ENCODE assay signal across 23 mouse cellular contexts in the genomic region with DNA sequence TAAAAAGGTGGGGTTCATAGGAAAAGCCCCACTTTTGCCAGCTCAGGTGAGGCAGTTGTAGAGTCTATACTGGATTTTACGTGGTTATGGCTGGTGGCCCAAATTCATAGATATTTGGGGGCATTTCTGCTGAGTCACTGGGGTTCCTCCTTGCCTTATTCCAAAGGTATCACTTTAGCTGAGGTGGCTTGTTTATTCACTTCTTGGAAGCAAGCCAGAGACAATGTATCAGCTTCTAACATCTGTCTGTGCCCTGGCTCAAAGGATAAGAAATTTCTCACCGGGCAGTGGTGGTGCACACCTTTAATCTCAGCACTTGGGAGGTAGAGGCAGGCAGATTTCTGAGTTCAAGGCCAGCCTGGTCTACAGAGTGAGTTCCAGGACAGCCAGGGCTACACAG. TPM values are rescaled to one million over a fixed set of nuclear protein-coding genes. Genes with fewer than 3 reads are reported as not detected.
DNase-seq lines count a peak whose midpoint lies in the region; ATAC-seq and TF ChIP-seq lines count a peak whose summit lies in the region.
"Had no signal": no experiment of that assay in that cellular context is flagged by ENCODE, and none has a peak within 500 bp of the region (broad histone marks: within the 10 kb centered on the region; RNA-seq: fewer than 3 reads in every experiment).

No protein-coding gene starts in this region.

- TF ChIP-seq EP300 in liver, postnatal 0 days (IDR thresholded peaks at IDR 0.05; ENCODE audit: low read depth): no peak

- H3K4me2 ChIP-seq in liver, postnatal 0 days (ENCODE audit: low read depth, low read length): no peak overlapping the region
- no peak overlapping the region for H3K4me2 ChIP-seq in liver, embryonic 12.5 days
- no peak overlapping the region for H3K4me2 ChIP-seq in hindbrain, embryonic 12.5 days (replicated peaks)
- H3K4me2 ChIP-seq: embryonic facial prominence, embryonic 13.5 days; heart, embryonic 13.5 days; hindbrain, embryonic 13.5 days; intestine, embryonic 15.5 days had no signal

- no peaks in the 10 kb centered on the region for H3K9me3 ChIP-seq in liver, postnatal 0 days (ENCODE audit: low read length)
- H3K9me3 ChIP-seq in liver, embryonic 12.5 days (replicated peaks): no peaks in the 10 kb centered on the region
- no peaks in the 10 kb centered on the region for H3K9me3 ChIP-seq in hindbrain, embryonic 12.5 days (replicated peaks)
- H3K9me3 ChIP-seq: embryonic facial prominence, embryonic 13.5 days; heart, embryonic 13.5 days; hindbrain, embryonic 13.5 days; intestine, embryonic 15.5 days had no signal

- H3K4me1 ChIP-seq in liver, postnatal 0 days (ENCODE audit: insufficient read depth): peaks cover 21% of the 10 kb centered on the region
- peaks cover 18% of the 10 kb centered on the region for H3K4me1 ChIP-seq in liver, embryonic 12.5 days
- H3K4me1 ChIP-seq in brown adipose tissue, adult 24 weeks (ENCODE audit: control insufficient read depth, insufficient read depth, insufficient read length, low read length): peaks cover 38% of the 10 kb centered on the region
- peaks cover 40% of the 10 kb centered on the region for H3K4me1 ChIP-seq in small intestine, adult 2 months (ENCODE audit: control insufficient read depth, insufficient read depth, insufficient read length, low read length)
- no peaks in the 10 kb centered on the region for H3K4me1 ChIP-seq in hindbrain, embryonic 12.5 days
- H3K4me1 ChIP-seq: hindbrain, embryonic 13.5 days had no signal

- no peak for ATAC-seq in liver, postnatal 0 days
- ATAC-seq in liver, embryonic 12.5 days: no peak
- no peak for ATAC-seq in hindbrain, embryonic 12.5 days (ENCODE audit: low FRiP score)
- ATAC-seq: forebrain, embryonic 14.5 days; hindbrain, postnatal 0 days; intestine, embryonic 15.5 days had no signal

- peak; percentile 3 to 43 for DNase-seq in adrenal gland, adult (ENCODE audit: inconsistent age in 2 of 2, low spot score in 1 of 2)
- no peak for DNase-seq in adrenal gland, postnatal 10 days
- DNase-seq in liver, postnatal 0 days: no peak
- no peak for DNase-seq in embryo, embryonic 10.5 days (ENCODE audit: low spot score)
- DNase-seq: adrenal gland, postnatal 14 days; cerebellum, adult 8-10 months; cerebellum, postnatal 25 days; gastrocnemius, postnatal 25 days; heart, postnatal 36 days had no signal

- 38% methylated on average over 2 of the region's 2 CpGs for WGBS in liver, postnatal 0 days (ENCODE audit: insufficient replicate concordance)
- 32% methylated on average over 2 of the region's 2 CpGs for WGBS in liver, embryonic 12.5 days (ENCODE audit: insufficient replicate concordance)
- WGBS in small intestine, adult 2 months: 16% methylated on average over 2 of the region's 2 CpGs
- WGBS in hindbrain, embryonic 12.5 days: 92% methylated on average over 2 of the region's 2 CpGs

- no peak overlapping the region for H3K4me3 ChIP-seq in liver, postnatal 0 days (ENCODE audit: low read depth, low read length)
- no peak overlapping the region for H3K4me3 ChIP-seq in liver, embryonic 12.5 days
- no peak overlapping the region for H3K4me3 ChIP-seq in brown adipose tissue, adult 24 weeks (ENCODE audit: insufficient read depth, low read depth, low read length)
- H3K4me3 ChIP-seq in small intestine, adult 2 months (ENCODE audit: low read depth, low read length): no peak overlapping the region
- H3K4me3 ChIP-seq in hindbrain, embryonic 12.5 days: no peak overlapping the region
- H3K4me3 ChIP-seq: embryonic facial prominence, embryonic 13.5 days; gastrocnemius, adult 2 months; heart, embryonic 13.5 days; hindbrain, embryonic 13.5 days; intestine, embryonic 15.5 days had no signal

- TF ChIP-seq CTCF in liver, postnatal 0 days (IDR thresholded peaks at IDR 0.05; ENCODE audit: low read depth): no peak
- no peak for TF ChIP-seq CTCF in small intestine, adult 2 months (IDR thresholded peaks at IDR 0.05; ENCODE audit: extremely low read depth, insufficient read length, insufficient replicate concordance, low read depth, low read length)

- H3K9ac ChIP-seq in liver, postnatal 0 days (replicated peaks): no peak overlapping the region
- H3K9ac ChIP-seq in liver, embryonic 12.5 days: no peak overlapping the region
- no peak overlapping the region for H3K9ac ChIP-seq in hindbrain, embryonic 12.5 days
- H3K9ac ChIP-seq: embryonic facial prominence, embryonic 13.5 days; heart, embryonic 13.5 days; hindbrain, embryonic 13.5 days; intestine, embryonic 15.5 days had no signal

- no peaks in the 10 kb centered on the region for H3K27me3 ChIP-seq in liver, postnatal 0 days (ENCODE audit: insufficient read depth, low read length)
- H3K27me3 ChIP-seq in liver, embryonic 12.5 days (replicated peaks): no peaks in the 10 kb centered on the region
- no peaks in the 10 kb centered on the region for H3K27me3 ChIP-seq in small intestine, adult 2 months (ENCODE audit: control insufficient read depth, insufficient read depth, low read length)
- no peaks in the 10 kb centered on the region; the same call in 1 of the 2 replicates for H3K27me3 ChIP-seq in hindbrain, embryonic 12.5 days
- H3K27me3 ChIP-seq: embryonic facial prominence, embryonic 13.5 days; heart, embryonic 13.5 days; hindbrain, embryonic 13.5 days; intestine, embryonic 15.5 days had no signal

- peak overlapping the region; percentile 64 for H3K27ac ChIP-seq in liver, postnatal 0 days (ENCODE audit: low read depth)
- no peak overlapping the region for H3K27ac ChIP-seq in liver, embryonic 12.5 days
- H3K27ac ChIP-seq in brown adipose tissue, adult 24 weeks (replicated peaks; ENCODE audit: low read depth, low read length): peak overlapping the region; percentile 5
- H3K27ac ChIP-seq in small intestine, adult 2 months (ENCODE audit: insufficient read depth, low read depth, low read length): peak overlapping the region; percentile 76
- no peak overlapping the region for H3K27ac ChIP-seq in hindbrain, embryonic 12.5 days
- H3K27ac ChIP-seq: embryonic facial prominence, embryonic 13.5 days; heart, embryonic 13.5 days; hindbrain, embryonic 13.5 days; hindbrain, postnatal 0 days; intestine, embryonic 15.5 days had no signal

- H3K36me3 ChIP-seq in liver, postnatal 0 days (replicated peaks; ENCODE audit: insufficient read depth, low read length): peaks cover 33% of the 10 kb centered on the region
- peaks cover 30% of the 10 kb centered on the region for H3K36me3 ChIP-seq in liver, embryonic 12.5 days
- peaks cover 53% of the 10 kb centered on the region for H3K36me3 ChIP-seq in small intestine, adult 2 months (ENCODE audit: control insufficient read depth, insufficient read depth, low read length)
- no peaks in the 10 kb centered on the region for H3K36me3 ChIP-seq in hindbrain, embryonic 12.5 days
- H3K36me3 ChIP-seq: hindbrain, embryonic 13.5 days had no signal

- TF ChIP-seq POLR2A in small intestine, adult 2 months (IDR thresholded peaks at IDR 0.05; ENCODE audit: low read depth, low read length): no peak

RNA-seq across cellular contexts. Expression of a gene that starts 6.8 kb away (rescaled TPM):
- total RNA-seq in adrenal gland, postnatal 10 days (2021): 1 to 10 TPM in 1 of 2 experiments, not detected in 1; 1.2 TPM
- polyA plus RNA-seq in liver, postnatal 0 days (2015; fragmentation: Nextera tagmentation; extraction: Ambion mirVana): 0.12 and 0.23 TPM in 2 replicates
- 0.13 TPM in 1 of 2 replicates, not detected in the other for polyA plus RNA-seq in liver, embryonic 12.5 days (2016; fragmentation: Nextera tagmentation; extraction: Ambion mirVana)
- polyA plus RNA-seq in brown adipose tissue, adult 24 weeks (2012; ENCODE audit: insufficient read depth, insufficient read length, missing spikeins): not detected in 2 replicates
- 0.25 and 1.6 TPM in 2 replicates for polyA plus RNA-seq in small intestine, adult 2 months (2012; rRNA removed)
- not detected in 2 replicates for polyA plus RNA-seq in hindbrain, embryonic 12.5 days (2016; fragmentation: Nextera tagmentation; extraction: Ambion mirVana)
- total RNA-seq: gastrocnemius, postnatal 25 days; hindbrain, postnatal 0 days had no signal
- polyA plus RNA-seq: embryonic facial prominence, embryonic 13.5 days; forebrain, embryonic 14.5 days; heart, postnatal 0 days; hindbrain, embryonic 13.5 days; hindbrain, postnatal 0 days had no signal

RNA-seq across cellular contexts. Expression of a gene that starts 10.0 kb away (rescaled TPM):
- total RNA-seq in adrenal gland, postnatal 10 days (2021): 10 to 100 TPM; 20.0 to 36.7 TPM
- 22.0 and 24.5 TPM in 2 replicates for polyA plus RNA-seq in liver, postnatal 0 days (2015; fragmentation: Nextera tagmentation; extraction: Ambion mirVana)
- 7.3 and 7.5 TPM in 2 replicates for polyA plus RNA-seq in liver, embryonic 12.5 days (2016; fragmentation: Nextera tagmentation; extraction: Ambion mirVana)
- 12.5 and 27.9 TPM in 2 replicates for polyA plus RNA-seq in brown adipose tissue, adult 24 weeks (2012; ENCODE audit: insufficient read depth, insufficient read length, missing spikeins)
- polyA plus RNA-seq in small intestine, adult 2 months (2012; rRNA removed): 93.3 and 233 TPM in 2 replicates
- 4.1 and 4.5 TPM in 2 replicates for polyA plus RNA-seq in hindbrain, embryonic 12.5 days (2016; fragmentation: Nextera tagmentation; extraction: Ambion mirVana)

RNA-seq across cellular contexts. Expression of a gene that starts 59.2 kb away (rescaled TPM):
- not detected for total RNA-seq in adrenal gland, postnatal 10 days (2021)
- not detected in 2 replicates for polyA plus RNA-seq in liver, postnatal 0 days (2015; fragmentation: Nextera tagmentation; extraction: Ambion mirVana)
- not detected in 2 replicates for polyA plus RNA-seq in liver, embryonic 12.5 days (2016; fragmentation: Nextera tagmentation; extraction: Ambion mirVana)
- not detected in 2 replicates for polyA plus RNA-seq in brown adipose tissue, adult 24 weeks (2012; ENCODE audit: insufficient read depth, insufficient read length, missing spikeins)
- polyA plus RNA-seq in small intestine, adult 2 months (2012; rRNA removed): not detected in 2 replicates
- polyA plus RNA-seq in hindbrain, embryonic 12.5 days (2016; fragmentation: Nextera tagmentation; extraction: Ambion mirVana): not detected in 2 replicates
- total RNA-seq: adrenal gland, postnatal 14 days; gastrocnemius, adult 2 months; gastrocnemius, postnatal 25 days; granulocyte monocyte progenitor cell, adult 5-6 weeks; heart, postnatal 36 days; hindbrain, postnatal 0 days had no signal
- polyA plus RNA-seq: C2C12; embryonic facial prominence, embryonic 13.5 days; forebrain, embryonic 14.5 days; heart, embryonic 13.5 days; hindbrain, embryonic 13.5 days; hindbrain, postnatal 0 days; intestine, embryonic 15.5 days had no signal

Comparison
In these comparisons a context has a peak if more than half of its experiments do, and no peak if none do; other contexts are left out.
1. DNase-seq: peak in adrenal gland, adult (2 of 2); none in adrenal gland, postnatal 10 days (single experiment), liver, postnatal 0 days (single experiment) and embryo, embryonic 10.5 days (single experiment).
2. H3K27ac ChIP-seq: peak in liver, postnatal 0 days (single experiment), brown adipose tissue, adult 24 weeks (single experiment) and small intestine, adult 2 months (single experiment); none in liver, embryonic 12.5 days (single experiment) and hindbrain, embryonic 12.5 days (single experiment).